In the genomic region with DNA sequence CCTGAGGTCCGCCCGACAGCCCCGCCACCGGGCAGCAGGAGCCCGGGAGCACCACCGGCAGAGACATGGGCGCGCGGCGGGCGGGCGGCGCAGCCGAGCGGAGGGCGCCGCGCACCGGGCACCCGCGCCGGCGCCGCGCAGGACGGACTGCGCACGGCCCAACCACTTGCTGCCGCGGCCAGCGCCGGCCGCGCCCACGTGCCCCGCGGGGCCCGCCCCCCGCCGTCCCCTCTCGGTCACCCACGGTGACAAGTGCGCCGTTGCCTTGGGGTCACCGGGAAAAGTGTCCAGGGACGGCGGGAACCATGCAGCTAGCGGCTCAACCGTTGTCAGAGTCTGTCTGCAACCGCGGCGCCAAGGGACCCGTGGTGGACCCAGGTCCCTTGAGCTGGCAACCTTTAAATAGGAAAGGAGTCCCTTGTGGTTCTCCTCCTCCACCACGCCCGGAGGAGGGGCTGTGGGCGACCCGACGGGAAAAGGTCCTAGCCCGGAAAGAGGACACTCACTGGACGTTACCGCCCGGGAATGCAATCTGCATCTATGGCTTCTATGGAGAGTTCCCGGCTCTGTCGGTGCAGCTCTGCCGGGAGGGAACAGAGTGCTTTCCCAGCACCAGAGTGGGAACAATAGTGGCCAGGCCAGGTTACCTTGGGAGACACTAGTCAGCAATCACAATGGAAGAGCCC, we compare ENCODE assay signal across 8 mouse cellular contexts. TPM values are rescaled to one million over a fixed set of nuclear protein-coding genes. Genes with fewer than 3 reads are reported as not detected.
DNase-seq lines count a peak whose midpoint lies in the region; ATAC-seq and TF ChIP-seq lines count a peak whose summit lies in the region.

TSS of gene Fam189a2 (minus strand) at position 149 of the 686 bp plus-strand sequence.

- peak within 1 kb of the TSS; percentile 86 for H3K4me2 ChIP-seq in hindbrain, embryonic 16.5 days (ENCODE audit: low read length)
- H3K4me2 ChIP-seq in limb, embryonic 12.5 days: peak within 1 kb of the TSS; percentile 95

- no peaks in the 10 kb centered on the region for H3K36me3 ChIP-seq in hindbrain, embryonic 16.5 days (ENCODE audit: control insufficient read depth, insufficient read depth, low read length)
- no peaks in the 10 kb centered on the region for H3K36me3 ChIP-seq in limb, embryonic 12.5 days

- H3K27ac ChIP-seq in layer of hippocampus, adult 2 months: peak within 1 kb of the TSS; percentile 73
- H3K27ac ChIP-seq in hindbrain, embryonic 16.5 days (ENCODE audit: low read depth, low read length): peak within 1 kb of the TSS; percentile 81
- H3K27ac ChIP-seq in limb, embryonic 12.5 days: no peak within 1 kb of the TSS

- peaks cover 12% of the 10 kb centered on the region for H3K4me1 ChIP-seq in hindbrain, embryonic 16.5 days (ENCODE audit: control insufficient read depth, insufficient read depth, low read depth, low read length)
- peaks cover 11% of the 10 kb centered on the region for H3K4me1 ChIP-seq in limb, embryonic 12.5 days (replicated peaks)

- intact Hi-C loops in gastrocnemius, postnatal 14 days (cut with DNase I; ENCODE audit: low total_unique reads): no loop called here

- peak within 1 kb of the TSS; percentile 90 for H3K9ac ChIP-seq in hindbrain, embryonic 16.5 days (ENCODE audit: low read depth, low read length)
- peak within 1 kb of the TSS; percentile 61; the same call in 1 of the 2 replicates for H3K9ac ChIP-seq in limb, embryonic 12.5 days (replicated peaks)

- WGBS in hindbrain, embryonic 16.5 days: under 1% methylated on average over 63 of the region's 65 CpGs
- WGBS in limb, embryonic 12.5 days: under 1% methylated on average over 44 of the region's 65 CpGs

- no peak for TF ChIP-seq CTCF in layer of hippocampus, adult 2 months (conservative IDR thresholded peaks at IDR 0.05)

- peak in 1 of 2 experiments; percentile 45 for DNase-seq in layer of hippocampus, adult 2 months (ENCODE audit: low spot score in 2 of 2)
- no peak for DNase-seq in layer of hippocampus, adult 8-10 months (ENCODE audit: low spot score in 2 of 2)
- peak; percentile 15 for DNase-seq in cerebellum, adult 9-11 months
- DNase-seq in gastrocnemius, postnatal 14 days: peak; percentile 53
- DNase-seq in neural tube, embryonic 10.5 days (ENCODE audit: extremely low spot score, low spot score): peak; percentile 58
- DNase-seq in thymus, postnatal 0 days (ENCODE audit: low spot score): no peak

- H3K27me3 ChIP-seq in hindbrain, embryonic 16.5 days (replicated peaks; ENCODE audit: control insufficient read depth, insufficient read depth, low read length): no peaks in the 10 kb centered on the region; the same call in 1 of the 2 replicates
- peaks cover 59% of the 10 kb centered on the region for H3K27me3 ChIP-seq in limb, embryonic 12.5 days

- H3K4me3 ChIP-seq in layer of hippocampus, adult 2 months: peak within 1 kb of the TSS; percentile 68
- H3K4me3 ChIP-seq in hindbrain, embryonic 16.5 days (ENCODE audit: low read length): peak within 1 kb of the TSS; percentile 89
- peak within 1 kb of the TSS; percentile 62 for H3K4me3 ChIP-seq in limb, embryonic 12.5 days (replicated peaks)

- ATAC-seq in hindbrain, embryonic 16.5 days: peak; percentile 93
- peak; percentile 73 for ATAC-seq in limb, embryonic 12.5 days (ENCODE audit: insufficient number of reproducible peaks, insufficient read depth, low FRiP score, low TSS enrichment, low read depth)

- H3K9me3 ChIP-seq in hindbrain, embryonic 16.5 days (ENCODE audit: control insufficient read depth, low read length): no peaks in the 10 kb centered on the region
- H3K9me3 ChIP-seq in limb, embryonic 12.5 days: no peaks in the 10 kb centered on the region

RNA-seq across cellular contexts. Expression of gene Fam189a2, which starts in this region (rescaled TPM):
- total RNA-seq in layer of hippocampus, adult 2 months (2021): 1 to 10 TPM; 7.9 to 8.6 TPM
- total RNA-seq in layer of hippocampus, adult 8-10 months (2022): 10 to 100 TPM in 2 of 4 experiments, 1 to 10 TPM in 2; 7.4 to 11.4 (median 10.4) TPM
- total RNA-seq in gastrocnemius, postnatal 14 days (2021): 10 to 100 TPM; 22.3 to 25.9 TPM
- 1.4 and 2.7 TPM in 2 replicates for polyA plus RNA-seq in hindbrain, embryonic 16.5 days (2015; fragmentation: Nextera tagmentation; extraction: Ambion mirVana)
- polyA plus RNA-seq in limb, embryonic 12.5 days (2016; fragmentation: Nextera tagmentation; extraction: Ambion mirVana): 0.10 and 0.19 TPM in 2 replicates
- polyA plus RNA-seq in thymus, postnatal 0 days (2015; fragmentation: Nextera tagmentation; extraction: Ambion mirVana): 0.35 and 0.44 TPM in 2 replicates

Comparison
In these comparisons a context has a peak if more than half of its experiments do, and no peak if none do; other contexts are left out.
1. Peak in ATAC-seq, H3K4me3 ChIP-seq, H3K9ac ChIP-seq and H3K4me2 ChIP-seq in limb, embryonic 12.5 days; RNA of the gene not detected or under 1 TPM.
2. DNase-seq: peak in cerebellum, adult 9-11 months (single experiment), gastrocnemius, postnatal 14 days (single experiment) and neural tube, embryonic 10.5 days (single experiment); none in layer of hippocampus, adult 8-10 months (0 of 2) and thymus, postnatal 0 days (single experiment).
3. Peak in every context shown above with its lines, with median percentiles within 50 percentile points of each other: H3K4me3 ChIP-seq.